Mouse (Mus musculus) R1 (cell line): ENCODE data around the gene Slc2a13.

Experiments
- DNase-seq: peaks from one replicate; pipeline ENCODE4 v3.0.0-alpha.2; 2018; ENCODE audit warnings: low read depth, low spot score

Slc2a13 gene

GRCm38 (mm10) chr15:91377105-91377504 is 196.0 kb downstream of the Slc2a13 start:
- no peak for DNase-seq

GRCm38 (mm10) chr15:91374441-91374840 is 198.6 kb downstream of the Slc2a13 start:
- no peak for DNase-seq

- no peak for DNase-seq
Observed at GRCm38 (mm10) chr15:91373203-91373584, 199.9 kb downstream of the Slc2a13 start.

- no peak for DNase-seq
Observed at GRCm38 (mm10) chr15:91372464-91373202, 200.4 kb downstream of the Slc2a13 start.

- no peak for DNase-seq
Observed at GRCm38 (mm10) chr15:91371859-91372394, 201.1 kb downstream of the Slc2a13 start.

- DNase-seq: no peak
Observed at GRCm38 (mm10) chr15:91369736-91370449, 203.2 kb downstream of the Slc2a13 start.

GRCm38 (mm10) chr15:91360495-91360894 is 212.6 kb downstream of the Slc2a13 start:
- DNase-seq: no peak

- no peak for DNase-seq
Observed at GRCm38 (mm10) chr15:91351006-91351405, 222.1 kb downstream of the Slc2a13 start.

GRCm38 (mm10) chr15:91338350-91338749 is 234.7 kb downstream of the Slc2a13 start:
- DNase-seq: peak; percentile 32

GRCm38 (mm10) chr15:91334416-91334900 is 238.6 kb downstream of the Slc2a13 start:
- no peak for DNase-seq

GRCm38 (mm10) chr15:91327748-91328147 is 245.3 kb downstream of the Slc2a13 start:
- DNase-seq: no peak

GRCm38 (mm10) chr15:91327023-91327422 is 246.0 kb downstream of the Slc2a13 start:
- DNase-seq: no peak

GRCm38 (mm10) chr15:91319376-91319775 is 253.7 kb downstream of the Slc2a13 start:
- DNase-seq: peak; percentile 18

GRCm38 (mm10) chr15:91316964-91317363 is 256.1 kb downstream of the Slc2a13 start:
- DNase-seq: no peak

- DNase-seq: no peak
Observed at GRCm38 (mm10) chr15:91314402-91315318, 258.4 kb downstream of the Slc2a13 start.

GRCm38 (mm10) chr15:91304296-91304852 is 268.7 kb downstream of the Slc2a13 start:
- peak; percentile 72 for DNase-seq

GRCm38 (mm10) chr15:91301366-91301765 is 271.7 kb downstream of the Slc2a13 start:
- DNase-seq: peak; percentile 70

- DNase-seq: no peak
Observed at GRCm38 (mm10) chr15:91299319-91299835, 273.7 kb downstream of the Slc2a13 start.

- no peak for DNase-seq
Observed at GRCm38 (mm10) chr15:91283418-91283817, 289.6 kb downstream of the Slc2a13 start.

GRCm38 (mm10) chr15:91282822-91283221 is 290.2 kb downstream of the Slc2a13 start:
- no peak for DNase-seq

- no peak for DNase-seq
Observed at GRCm38 (mm10) chr15:91281521-91281920, 291.5 kb downstream of the Slc2a13 start.
